Mouse (Mus musculus): Measurements from ENCODE around the gene Car1. TPM values are rescaled to one million over a fixed set of nuclear protein-coding genes. Genes with fewer than 3 reads are reported as not detected.
"Not testable (repeated sequence)": the region's sequence is repeated elsewhere in the genome, so short reads cannot be mapped to it uniquely, and the experiment has no call there.

Car1 gene
- polyA plus RNA-seq, 1 experiment from 2014 or later, result 32.9 TPM

- not testable (repeated sequence) for DNase-seq (ENCODE audit: low spot score); H3K9ac ChIP-seq (ENCODE audit: low read depth, low read length); H3K4me1 ChIP-seq (replicated peaks; ENCODE audit: control insufficient read depth, insufficient read depth, low read length); H3K4me2 ChIP-seq; H3K27ac ChIP-seq (ENCODE audit: low read depth, low read length); H3K9me3 ChIP-seq (ENCODE audit: control insufficient read depth, low read length); H3K27me3 ChIP-seq (replicated peaks; ENCODE audit: control insufficient read depth, insufficient read depth, low read length); H3K36me3 ChIP-seq (ENCODE audit: control insufficient read depth, insufficient read depth, low read length); H3K4me3 ChIP-seq (ENCODE audit: low read depth, low read length); ATAC-seq (replicated peaks; ENCODE audit: low FRiP score)
- 93% methylated on average over 1 of the region's 1 CpGs for WGBS
Observed at GRCm38 (mm10) chr3:14772473-14772872, 35.7 kb downstream of the Car1 start.

GRCm38 (mm10) chr3:14764755-14765566, 43.2 kb downstream of the Car1 start:
- H3K4me1 ChIP-seq (replicated peaks; ENCODE audit: control insufficient read depth, insufficient read depth, low read length), result no peaks in the 10 kb centered on the region
- no peak for ATAC-seq (replicated peaks; ENCODE audit: low FRiP score)
- 67% methylated on average over 2 of the region's 2 CpGs for WGBS

GRCm38 (mm10) chr3:14755716-14756115, 52.5 kb downstream of the Car1 start:
- DNase-seq (ENCODE audit: low spot score), result no peak
- WGBS, result 80% methylated on average over 1 of the region's 1 CpGs
- no peak overlapping the region for H3K27ac ChIP-seq (ENCODE audit: low read depth, low read length)
- no peaks in the 10 kb centered on the region for H3K4me1 ChIP-seq (replicated peaks; ENCODE audit: control insufficient read depth, insufficient read depth, low read length)
- H3K4me3 ChIP-seq (ENCODE audit: low read depth, low read length), result no peak overlapping the region
- no peak overlapping the region for H3K4me2 ChIP-seq
- ATAC-seq (replicated peaks; ENCODE audit: low FRiP score), result no peak
- no peaks in the 10 kb centered on the region for H3K36me3 ChIP-seq (ENCODE audit: control insufficient read depth, insufficient read depth, low read length)
- no peaks in the 10 kb centered on the region for H3K27me3 ChIP-seq (replicated peaks; ENCODE audit: control insufficient read depth, insufficient read depth, low read length)
- no peaks in the 10 kb centered on the region for H3K9me3 ChIP-seq (ENCODE audit: control insufficient read depth, low read length)
- no peak overlapping the region for H3K9ac ChIP-seq (ENCODE audit: low read depth, low read length)

More at GRCm38 (mm10) chr3:14764755-14765566, 43.2 kb downstream of the Car1 start:
- H3K36me3 ChIP-seq (ENCODE audit: control insufficient read depth, insufficient read depth, low read length), result no peaks in the 10 kb centered on the region
- H3K27me3 ChIP-seq (replicated peaks; ENCODE audit: control insufficient read depth, insufficient read depth, low read length), result no peaks in the 10 kb centered on the region
- no peak overlapping the region for H3K4me3 ChIP-seq (ENCODE audit: low read depth, low read length)
- no peaks in the 10 kb centered on the region for H3K9me3 ChIP-seq (ENCODE audit: control insufficient read depth, low read length)
- no peak overlapping the region for H3K4me2 ChIP-seq
- H3K27ac ChIP-seq (ENCODE audit: low read depth, low read length), result no peak overlapping the region
- H3K9ac ChIP-seq (ENCODE audit: low read depth, low read length), result no peak overlapping the region
- DNase-seq (ENCODE audit: low spot score), result no peak

- H3K36me3 ChIP-seq (ENCODE audit: control insufficient read depth, insufficient read depth, low read length), result no peaks in the 10 kb centered on the region
- no peak overlapping the region for H3K27ac ChIP-seq (ENCODE audit: low read depth, low read length)
- DNase-seq (ENCODE audit: low spot score) (no peak), ATAC-seq (replicated peaks; ENCODE audit: low FRiP score) (no peak)
- 81% methylated on average over 3 of the region's 3 CpGs for WGBS
- H3K9me3 ChIP-seq (ENCODE audit: control insufficient read depth, low read length), result no peaks in the 10 kb centered on the region
- H3K4me1 ChIP-seq (replicated peaks; ENCODE audit: control insufficient read depth, insufficient read depth, low read length), result no peaks in the 10 kb centered on the region
- H3K4me2 ChIP-seq, result no peak overlapping the region
- no peak overlapping the region for H3K9ac ChIP-seq (ENCODE audit: low read depth, low read length)
- H3K4me3 ChIP-seq (ENCODE audit: low read depth, low read length), result no peak overlapping the region
- H3K27me3 ChIP-seq (replicated peaks; ENCODE audit: control insufficient read depth, insufficient read depth, low read length), result no peaks in the 10 kb centered on the region
Observed at GRCm38 (mm10) chr3:14746041-14746440, 62.1 kb downstream of the Car1 start.

GRCm38 (mm10) chr3:14738261-14738660, 69.9 kb downstream of the Car1 start:
- Histone ChIP-seq H3K27me3 (replicated peaks; ENCODE audit: control insufficient read depth, insufficient read depth, low read length) (no peaks in the 10 kb centered on the region), H3K4me2 (no peak overlapping the region), H3K36me3 (ENCODE audit: control insufficient read depth, insufficient read depth, low read length) (no peaks in the 10 kb centered on the region), H3K4me3 (ENCODE audit: low read depth, low read length) (no peak overlapping the region), H3K9ac (ENCODE audit: low read depth, low read length) (no peak overlapping the region), H3K4me1 (replicated peaks; ENCODE audit: control insufficient read depth, insufficient read depth, low read length) (no peaks in the 10 kb centered on the region), H3K9me3 (ENCODE audit: control insufficient read depth, low read length) (no peaks in the 10 kb centered on the region), H3K27ac (ENCODE audit: low read depth, low read length) (no peak overlapping the region)
- ATAC-seq (replicated peaks; ENCODE audit: low FRiP score) (no peak), DNase-seq (ENCODE audit: low spot score) (no peak)
- WGBS, result 83% methylated on average over 2 of the region's 2 CpGs

- not testable (repeated sequence) for H3K4me2 ChIP-seq; H3K27ac ChIP-seq (ENCODE audit: low read depth, low read length); H3K9me3 ChIP-seq (ENCODE audit: control insufficient read depth, low read length); ATAC-seq (replicated peaks; ENCODE audit: low FRiP score); DNase-seq (ENCODE audit: low spot score); H3K36me3 ChIP-seq (ENCODE audit: control insufficient read depth, insufficient read depth, low read length); H3K27me3 ChIP-seq (replicated peaks; ENCODE audit: control insufficient read depth, insufficient read depth, low read length); H3K4me1 ChIP-seq (replicated peaks; ENCODE audit: control insufficient read depth, insufficient read depth, low read length); H3K9ac ChIP-seq (ENCODE audit: low read depth, low read length); H3K4me3 ChIP-seq (ENCODE audit: low read depth, low read length)
- WGBS, result 80% methylated on average over 1 of the region's 1 CpGs
Observed at GRCm38 (mm10) chr3:14727496-14727895, 80.7 kb downstream of the Car1 start.

GRCm38 (mm10) chr3:14725462-14725861, 82.7 kb downstream of the Car1 start:
- ATAC-seq (replicated peaks; ENCODE audit: low FRiP score); H3K4me3 ChIP-seq (ENCODE audit: low read depth, low read length); H3K36me3 ChIP-seq (ENCODE audit: control insufficient read depth, insufficient read depth, low read length); DNase-seq (ENCODE audit: low spot score); H3K9ac ChIP-seq (ENCODE audit: low read depth, low read length); H3K27ac ChIP-seq (ENCODE audit: low read depth, low read length); H3K27me3 ChIP-seq (replicated peaks; ENCODE audit: control insufficient read depth, insufficient read depth, low read length); H3K4me2 ChIP-seq; H3K4me1 ChIP-seq (replicated peaks; ENCODE audit: control insufficient read depth, insufficient read depth, low read length); H3K9me3 ChIP-seq (ENCODE audit: control insufficient read depth, low read length): not testable (repeated sequence)

Other genes with a start within 250 kb of the Car1 start
- 513 and 542 TPM in 2 replicates for gene 1810022K09Rik, start 197.1 kb downstream of the Car1 start, polyA plus RNA-seq (2014; fragmentation: Nextera tagmentation; extraction: Ambion mirVana)
- 2.5 and 2.6 TPM in 2 replicates for gene Car13, start 166.6 kb downstream of the Car1 start, polyA plus RNA-seq (2014; fragmentation: Nextera tagmentation; extraction: Ambion mirVana)
- 3.2 and 3.5 TPM in 2 replicates for gene Car3, start 55.1 kb upstream of the Car1 start, polyA plus RNA-seq (2014; fragmentation: Nextera tagmentation; extraction: Ambion mirVana)
- 1,283 and 1,400 TPM in 2 replicates for gene Car2, start 77.9 kb upstream of the Car1 start, polyA plus RNA-seq (2014; fragmentation: Nextera tagmentation; extraction: Ambion mirVana)

Data from liver, embryonic 11.5 days (tissue).